Mouse (Mus musculus): ENCODE measurements around the gene Gm42715. TPM values are rescaled to one million over a fixed set of nuclear protein-coding genes. Genes with fewer than 3 reads are reported as not detected.
A peak's percentile ranks its signal among the peaks of the same experiment; 100 is the strongest.

Gm42715 gene
- polyA plus RNA-seq, 1 experiment from 2014 or later = 6.4 TPM

GRCm38 (mm10) chr7:127604256-127604655 is 84.9 kb downstream of the Gm42715 start:
- Histone ChIP-seq H3K36me3 (ENCODE audit: control insufficient read depth, insufficient read depth, low read length) (peaks cover 25% of the 10 kb centered on the region), H3K27me3 (ENCODE audit: control insufficient read depth, insufficient read depth, low read length) (no peaks in the 10 kb centered on the region), H3K9ac (ENCODE audit: low read length) (no peak overlapping the region), H3K4me2 (replicated peaks; ENCODE audit: low read depth) (no peak overlapping the region), H3K27ac (replicated peaks) (no peak overlapping the region), H3K9me3 (ENCODE audit: control insufficient read depth, low read length) (no peaks in the 10 kb centered on the region), H3K4me1 (replicated peaks; ENCODE audit: control insufficient read depth, insufficient read depth) (no peaks in the 10 kb centered on the region), H3K4me3 (ENCODE audit: low read depth, low read length) (no peak overlapping the region)
- ATAC-seq (ENCODE audit: low FRiP score, low TSS enrichment) (no peak), DNase-seq (ENCODE audit: low spot score) (no peak)
- TF ChIP-seq CTCF (IDR thresholded peaks at IDR 0.05; ENCODE audit: low read depth) (no peak), EP300 (optimal IDR thresholded peaks at IDR 0.05) (no peak)
- 85% methylated on average over 10 of the region's 10 CpGs for WGBS

DNA sequence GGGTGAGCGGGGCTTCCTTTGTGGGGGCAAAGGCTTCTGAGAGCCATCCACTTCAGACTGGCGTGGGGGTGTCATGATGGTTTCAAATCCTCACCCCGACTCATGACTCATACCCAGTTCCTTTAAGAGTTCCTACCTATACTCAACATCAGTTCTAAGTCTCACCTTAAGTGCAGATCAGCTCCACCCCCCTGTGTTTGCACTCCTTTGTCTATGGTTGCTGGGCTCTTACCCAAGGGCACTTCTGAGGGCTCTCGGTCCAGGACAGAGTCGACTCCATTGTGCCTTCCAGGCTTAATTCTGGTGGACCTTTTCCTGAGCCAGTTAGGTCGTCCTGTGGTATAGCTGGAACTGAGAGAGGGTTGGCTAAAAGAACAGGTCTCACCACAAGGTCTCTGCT is 87.8 kb downstream of the Gm42715 start:
- ATAC-seq (ENCODE audit: low FRiP score, low TSS enrichment) (peak; percentile 65), DNase-seq (ENCODE audit: low spot score) (peak; percentile 60)
- H3K27me3 ChIP-seq (ENCODE audit: control insufficient read depth, insufficient read depth, low read length) = no peaks in the 10 kb centered on the region
- no peak overlapping the region for H3K9ac ChIP-seq (ENCODE audit: low read length)
- no peak overlapping the region for H3K4me2 ChIP-seq (replicated peaks; ENCODE audit: low read depth)
- 68% methylated on average over 6 of the region's 6 CpGs for WGBS
- no peak for TF ChIP-seq EP300 (optimal IDR thresholded peaks at IDR 0.05)
- no peak overlapping the region for H3K27ac ChIP-seq (replicated peaks)
- no peak overlapping the region for H3K4me3 ChIP-seq (ENCODE audit: low read depth, low read length)
- peaks cover 27% of the 10 kb centered on the region for H3K36me3 ChIP-seq (ENCODE audit: control insufficient read depth, insufficient read depth, low read length)
- H3K9me3 ChIP-seq (ENCODE audit: control insufficient read depth, low read length) = no peaks in the 10 kb centered on the region
- H3K4me1 ChIP-seq (replicated peaks; ENCODE audit: control insufficient read depth, insufficient read depth) = no peaks in the 10 kb centered on the region

DNA sequence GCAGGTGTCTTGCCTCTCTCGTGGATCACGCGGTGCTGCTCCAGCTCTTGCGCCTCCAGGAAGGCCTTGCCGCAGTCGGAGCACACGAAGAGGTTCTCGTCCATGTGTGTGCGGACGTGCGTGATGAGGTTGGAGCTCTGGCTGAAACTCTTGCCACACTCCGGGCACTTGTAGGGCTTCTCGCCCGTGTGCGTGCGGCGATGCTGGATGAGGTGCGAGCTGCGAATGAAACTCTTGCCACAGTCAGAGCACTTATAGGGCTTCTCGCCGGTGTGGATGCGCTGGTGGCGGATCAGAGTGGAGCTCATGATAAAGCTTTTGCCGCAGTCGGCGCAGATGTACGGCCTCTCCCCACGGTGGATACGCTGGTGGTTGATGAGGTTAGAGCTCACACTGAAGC is 91.6 kb downstream of the Gm42715 start:
- H3K4me2 ChIP-seq (replicated peaks; ENCODE audit: low read depth) = no peak overlapping the region
- H3K9ac ChIP-seq (ENCODE audit: low read length) = no peak overlapping the region
- H3K36me3 ChIP-seq (ENCODE audit: control insufficient read depth, insufficient read depth, low read length) = peaks cover 25% of the 10 kb centered on the region
- H3K9me3 ChIP-seq (ENCODE audit: control insufficient read depth, low read length) = no peaks in the 10 kb centered on the region
- DNase-seq (ENCODE audit: low spot score) = no peak
- 98% methylated on average over 29 of the region's 29 CpGs for WGBS
- H3K4me3 ChIP-seq (ENCODE audit: low read depth, low read length) = no peak overlapping the region
- H3K27ac ChIP-seq (replicated peaks) = no peak overlapping the region
- no peaks in the 10 kb centered on the region for H3K4me1 ChIP-seq (replicated peaks; ENCODE audit: control insufficient read depth, insufficient read depth)
- ATAC-seq (ENCODE audit: low FRiP score, low TSS enrichment) = no peak
- TF ChIP-seq CTCF (IDR thresholded peaks at IDR 0.05; ENCODE audit: low read depth) (no peak), EP300 (optimal IDR thresholded peaks at IDR 0.05) (no peak)
- H3K27me3 ChIP-seq (ENCODE audit: control insufficient read depth, insufficient read depth, low read length) = no peaks in the 10 kb centered on the region

DNA sequence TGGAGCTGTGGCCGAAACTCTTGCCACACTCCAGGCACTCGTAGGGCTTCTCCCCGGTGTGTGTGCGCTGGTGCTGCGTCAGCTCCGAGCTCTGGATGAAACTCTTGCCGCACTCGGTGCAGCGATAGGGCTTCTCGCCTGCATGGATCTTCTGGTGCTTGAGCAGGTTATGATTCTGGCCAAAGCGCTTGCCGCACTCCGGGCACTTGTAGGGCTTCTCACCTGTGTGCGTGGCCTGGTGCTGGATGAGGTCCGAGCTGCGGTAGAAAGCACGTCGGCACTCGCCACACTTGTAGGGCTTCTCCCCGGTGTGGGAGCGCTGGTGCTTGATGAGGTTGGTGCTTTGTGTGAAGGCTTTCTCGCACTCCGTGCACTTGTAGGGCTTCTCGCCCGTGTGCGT is 92.2 kb downstream of the Gm42715 start:
- no peak for ATAC-seq (ENCODE audit: low FRiP score, low TSS enrichment)
- no peak overlapping the region for H3K4me3 ChIP-seq (ENCODE audit: low read depth, low read length)
- no peak overlapping the region for H3K27ac ChIP-seq (replicated peaks)
- TF ChIP-seq EP300 (optimal IDR thresholded peaks at IDR 0.05) = no peak
- no peak for TF ChIP-seq CTCF (IDR thresholded peaks at IDR 0.05; ENCODE audit: low read depth)
- WGBS = 95% methylated on average over 26 of the region's 26 CpGs
- no peaks in the 10 kb centered on the region for H3K9me3 ChIP-seq (ENCODE audit: control insufficient read depth, low read length)
- H3K4me2 ChIP-seq (replicated peaks; ENCODE audit: low read depth) = no peak overlapping the region
- H3K9ac ChIP-seq (ENCODE audit: low read length) = no peak overlapping the region
- no peaks in the 10 kb centered on the region for H3K4me1 ChIP-seq (replicated peaks; ENCODE audit: control insufficient read depth, insufficient read depth)
- H3K36me3 ChIP-seq (ENCODE audit: control insufficient read depth, insufficient read depth, low read length) = peaks cover 25% of the 10 kb centered on the region
- DNase-seq (ENCODE audit: low spot score) = no peak
- H3K27me3 ChIP-seq (ENCODE audit: control insufficient read depth, insufficient read depth, low read length) = no peaks in the 10 kb centered on the region

DNA sequence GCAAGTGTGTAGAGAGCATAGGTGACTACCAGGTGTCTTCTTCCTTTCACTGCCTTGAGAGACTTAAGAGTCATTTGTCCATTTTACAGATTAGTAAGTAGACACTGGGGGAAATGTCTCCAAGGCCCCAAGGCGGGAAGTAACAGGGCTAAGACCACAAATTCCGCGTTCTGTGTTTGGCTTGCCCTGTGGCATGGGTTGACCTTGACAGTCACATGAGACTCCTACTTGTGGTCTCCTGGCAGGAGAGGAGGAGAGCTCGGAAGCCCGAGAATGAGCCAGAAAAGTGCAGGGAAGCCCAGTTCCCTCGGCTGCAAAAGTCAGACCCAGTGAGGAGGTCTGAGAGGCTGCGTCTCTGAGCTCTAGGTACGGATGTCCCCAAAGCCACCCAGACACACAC is 94.1 kb downstream of the Gm42715 start:
- H3K9ac ChIP-seq (ENCODE audit: low read length) = peak overlapping the region; percentile 95; the same call in 1 of the 2 replicates
- H3K27me3 ChIP-seq (ENCODE audit: control insufficient read depth, insufficient read depth, low read length) = no peaks in the 10 kb centered on the region
- ATAC-seq (ENCODE audit: low FRiP score, low TSS enrichment) (no peak), DNase-seq (ENCODE audit: low spot score) (no peak)
- H3K9me3 ChIP-seq (ENCODE audit: control insufficient read depth, low read length) = no peaks in the 10 kb centered on the region
- TF ChIP-seq CTCF (IDR thresholded peaks at IDR 0.05; ENCODE audit: low read depth) (no peak), EP300 (optimal IDR thresholded peaks at IDR 0.05) (no peak)
- H3K36me3 ChIP-seq (ENCODE audit: control insufficient read depth, insufficient read depth, low read length) = peaks cover 18% of the 10 kb centered on the region
- H3K27ac ChIP-seq (replicated peaks) = no peak overlapping the region
- no peak overlapping the region for H3K4me3 ChIP-seq (ENCODE audit: low read depth, low read length)
- WGBS = 83% methylated on average over 8 of the region's 8 CpGs
- H3K4me1 ChIP-seq (replicated peaks; ENCODE audit: control insufficient read depth, insufficient read depth) = no peaks in the 10 kb centered on the region
- no peak overlapping the region for H3K4me2 ChIP-seq (replicated peaks; ENCODE audit: low read depth)

GRCm38 (mm10) chr7:127614091-127614490 is 94.7 kb downstream of the Gm42715 start:
- no peak for DNase-seq (ENCODE audit: low spot score)
- Histone ChIP-seq H3K9ac (ENCODE audit: low read length) (peak overlapping the region; percentile 95), H3K27ac (replicated peaks) (no peak overlapping the region; the same call in 1 of the 2 replicates), H3K36me3 (ENCODE audit: control insufficient read depth, insufficient read depth, low read length) (peaks cover 18% of the 10 kb centered on the region), H3K27me3 (ENCODE audit: control insufficient read depth, insufficient read depth, low read length) (no peaks in the 10 kb centered on the region), H3K4me2 (replicated peaks; ENCODE audit: low read depth) (peak overlapping the region; percentile 87), H3K9me3 (ENCODE audit: control insufficient read depth, low read length) (no peaks in the 10 kb centered on the region), H3K4me3 (ENCODE audit: low read depth, low read length) (peak overlapping the region; percentile 95), H3K4me1 (replicated peaks; ENCODE audit: control insufficient read depth, insufficient read depth) (no peaks in the 10 kb centered on the region)
- no peak; the same call in 1 of the 2 replicates for ATAC-seq (ENCODE audit: low FRiP score, low TSS enrichment)
- TF ChIP-seq EP300 (optimal IDR thresholded peaks at IDR 0.05) = no peak
- no peak for TF ChIP-seq CTCF (IDR thresholded peaks at IDR 0.05; ENCODE audit: low read depth)
- 17% methylated on average over 8 of the region's 8 CpGs for WGBS

Data from stomach, postnatal 0 days (tissue).